Mouse (Mus musculus): ENCODE measurements at regions not wholly inside any gene's neighbourhood (a gene's known extent, or its start where the extent isn't known, plus 50 kb on each side); places are given as distances from the start of the nearest gene placed in this dataset.

DNA sequence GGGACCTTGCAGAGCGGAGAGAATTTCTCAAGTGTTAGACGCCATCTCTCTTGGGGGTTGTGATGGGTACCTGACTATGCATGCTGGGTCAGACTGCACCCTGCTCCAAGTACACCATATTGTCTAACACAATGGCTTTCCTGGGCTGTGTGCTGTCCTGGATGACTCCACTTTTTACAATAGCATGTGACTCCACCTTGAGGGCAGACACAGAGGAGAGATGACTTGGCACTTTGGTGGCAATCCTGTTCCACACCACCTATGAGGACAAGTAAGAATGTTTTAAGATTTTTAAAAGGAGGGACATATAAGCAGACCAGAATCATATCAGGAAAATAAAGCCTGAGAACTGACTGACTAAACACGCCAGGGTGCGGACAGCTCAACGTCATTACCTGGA lies 254.5 kb upstream of the Rnaseh2b start:
- no peak for TF ChIP-seq CTCF (conservative IDR thresholded peaks at IDR 0.05; ENCODE audit: low read length)
- TF ChIP-seq POU5F1 (IDR thresholded peaks at IDR 0.05; ENCODE audit: borderline replicate concordance, low read length), result no peak
- no peak for TF ChIP-seq NANOG (IDR thresholded peaks at IDR 0.05; ENCODE audit: borderline replicate concordance, low read length)
